Mouse (Mus musculus): ENCODE measurements around the gene Trim71. TPM values are rescaled to one million over a fixed set of nuclear protein-coding genes. Genes with fewer than 3 reads are reported as not detected.

The Trim71 gene
- polyA plus RNA-seq, 1 experiment from 2014 or later = 0.14 TPM

DNA sequence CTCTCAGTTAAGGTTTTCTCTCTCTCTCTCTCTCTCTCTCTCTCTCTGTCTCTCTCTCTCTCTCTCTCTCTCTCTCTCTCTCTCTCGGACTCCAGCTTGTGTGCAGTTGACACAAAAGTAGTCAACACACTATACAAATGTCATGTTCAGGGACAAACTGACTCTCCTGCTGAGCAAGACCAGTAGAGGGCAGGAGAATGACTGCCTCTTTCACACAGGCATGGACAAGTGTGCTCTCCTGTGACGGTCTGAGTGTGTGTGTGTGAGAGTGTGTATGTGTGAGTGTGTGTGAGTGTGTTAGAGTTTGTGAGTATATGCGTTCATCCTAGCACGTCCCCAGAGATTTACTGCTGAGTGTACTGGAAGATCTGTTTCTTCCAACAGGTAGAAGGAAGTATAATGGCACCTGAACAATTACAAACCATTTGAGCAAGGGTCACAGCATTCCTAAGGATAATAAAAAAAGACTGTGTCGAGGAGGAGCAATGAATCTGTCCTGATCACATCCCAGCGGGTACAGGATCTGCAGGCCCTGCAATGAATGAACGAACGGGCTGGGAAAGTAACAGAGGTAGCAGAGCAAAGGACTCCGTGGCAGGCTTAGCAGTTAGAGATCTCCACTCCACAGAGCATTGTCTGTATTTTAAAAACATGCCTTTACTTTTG, 45.2 kb downstream of the Trim71 start:
- H3K4me1 ChIP-seq = no peaks in the 10 kb centered on the region
- ATAC-seq (replicated peaks) = no peak
- no peak overlapping the region for H3K4me3 ChIP-seq
- WGBS = 71% methylated on average over 9 of the region's 9 CpGs
- H3K36me3 ChIP-seq = no peaks in the 10 kb centered on the region
- H3K27me3 ChIP-seq = no peaks in the 10 kb centered on the region
- H3K9me3 ChIP-seq = no peaks in the 10 kb centered on the region
- no peak overlapping the region for H3K9ac ChIP-seq (replicated peaks)
- no peak overlapping the region for H3K4me2 ChIP-seq (replicated peaks)
- H3K27ac ChIP-seq (replicated peaks) = no peak overlapping the region

DNA sequence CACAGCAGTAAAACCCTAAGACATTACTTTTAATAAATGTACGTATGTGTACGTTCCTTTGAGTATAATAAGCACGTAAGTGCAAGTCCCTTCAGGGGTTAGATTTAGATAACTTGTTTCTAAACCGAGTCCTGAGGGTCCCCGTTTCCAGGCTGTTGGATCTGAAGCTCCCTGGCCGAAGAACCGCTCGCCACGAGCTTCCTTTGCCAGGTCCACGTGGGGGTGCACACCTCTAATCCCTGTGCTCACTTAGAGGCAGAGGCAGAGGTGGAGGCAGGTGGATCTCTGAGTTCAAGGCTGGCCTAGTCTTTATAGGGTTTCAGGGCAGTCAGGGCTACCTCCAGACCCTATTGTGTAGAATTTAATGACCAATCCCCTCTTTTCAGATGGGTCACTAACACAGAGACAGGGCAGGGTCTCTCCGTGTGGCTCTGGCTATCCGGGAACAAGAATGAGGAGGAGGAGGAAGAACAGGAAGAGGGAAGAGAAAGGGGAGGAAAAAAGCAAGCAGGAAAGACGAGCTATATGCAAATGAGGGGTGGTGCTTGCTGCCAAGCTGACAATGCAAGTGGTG, 46.2 kb downstream of the Trim71 start:
- no peak overlapping the region for H3K9ac ChIP-seq (replicated peaks)
- peaks cover 4% of the 10 kb centered on the region; the same call in 1 of the 2 replicates for H3K9me3 ChIP-seq
- WGBS = 79% methylated on average over 13 of the region's 13 CpGs
- H3K4me3 ChIP-seq = no peak overlapping the region
- H3K27me3 ChIP-seq = no peaks in the 10 kb centered on the region
- no peaks in the 10 kb centered on the region for H3K36me3 ChIP-seq
- ATAC-seq (replicated peaks) = no peak
- no peak overlapping the region for H3K27ac ChIP-seq (replicated peaks)
- H3K4me1 ChIP-seq = no peaks in the 10 kb centered on the region
- no peak overlapping the region for H3K4me2 ChIP-seq (replicated peaks)

- no peaks in the 10 kb centered on the region for H3K36me3 ChIP-seq
- H3K4me2 ChIP-seq (replicated peaks) = no peak within 1 kb of the TSS
- H3K27ac ChIP-seq (replicated peaks) = no peak within 1 kb of the TSS
- WGBS = 63% methylated on average over 11 of the region's 11 CpGs
- ATAC-seq (replicated peaks) = no peak
- H3K9me3 ChIP-seq = peaks cover 10% of the 10 kb centered on the region; the same call in 1 of the 2 replicates
- H3K4me1 ChIP-seq = no peaks in the 10 kb centered on the region
- no peak within 1 kb of the TSS for H3K9ac ChIP-seq (replicated peaks)
- H3K27me3 ChIP-seq = no peaks in the 10 kb centered on the region
- no peak within 1 kb of the TSS for H3K4me3 ChIP-seq
These were observed 48.8 kb downstream of the Trim71 start, which contains the start of gene C130032M10Rik for GRCm38 (mm10) chr9:114515364-114515763. Gene C130032M10Rik, plus strand, starts transcription at chr9:114515697.

GRCm38 (mm10) chr9:114512831-114513230, 51.3 kb downstream of the Trim71 start:
- ATAC-seq (replicated peaks) = no peak
- Histone ChIP-seq H3K4me1 (no peaks in the 10 kb centered on the region), H3K4me2 (replicated peaks) (no peak overlapping the region), H3K27ac (replicated peaks) (no peak overlapping the region), H3K9ac (replicated peaks) (no peak overlapping the region), H3K9me3 (peaks cover 10% of the 10 kb centered on the region; the same call in 1 of the 2 replicates), H3K36me3 (no peaks in the 10 kb centered on the region), H3K27me3 (no peaks in the 10 kb centered on the region), H3K4me3 (no peak overlapping the region)
- 98% methylated on average over 21 of the region's 21 CpGs for WGBS

DNA sequence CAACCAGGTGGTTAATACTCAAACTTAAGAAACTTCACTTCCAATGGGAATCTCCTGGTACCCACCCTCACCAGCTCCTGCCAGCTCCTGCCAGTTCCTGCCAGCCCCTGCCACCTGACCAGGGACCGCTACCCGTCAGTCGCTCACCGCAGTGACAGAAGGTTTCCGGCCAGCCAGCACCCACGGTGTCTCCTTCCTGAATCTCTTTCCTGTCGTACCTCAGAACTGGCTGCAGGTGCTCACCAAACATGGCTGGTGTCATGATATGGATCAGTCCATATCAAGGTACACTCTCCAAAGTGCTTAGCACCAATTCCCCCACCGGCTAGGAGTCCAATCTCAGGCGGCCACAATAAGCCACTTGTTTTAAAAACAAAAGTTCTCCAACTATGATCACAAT, 54.4 kb downstream of the Trim71 start:
- Histone ChIP-seq H3K4me2 (replicated peaks) (no peak overlapping the region), H3K36me3 (no peaks in the 10 kb centered on the region), H3K4me3 (no peak overlapping the region), H3K4me1 (no peaks in the 10 kb centered on the region), H3K27ac (replicated peaks) (no peak overlapping the region), H3K9ac (replicated peaks) (no peak overlapping the region), H3K27me3 (no peaks in the 10 kb centered on the region), H3K9me3 (peaks cover 10% of the 10 kb centered on the region; the same call in 1 of the 2 replicates)
- WGBS = 92% methylated on average over 9 of the region's 9 CpGs
- no peak for ATAC-seq (replicated peaks)

DNA sequence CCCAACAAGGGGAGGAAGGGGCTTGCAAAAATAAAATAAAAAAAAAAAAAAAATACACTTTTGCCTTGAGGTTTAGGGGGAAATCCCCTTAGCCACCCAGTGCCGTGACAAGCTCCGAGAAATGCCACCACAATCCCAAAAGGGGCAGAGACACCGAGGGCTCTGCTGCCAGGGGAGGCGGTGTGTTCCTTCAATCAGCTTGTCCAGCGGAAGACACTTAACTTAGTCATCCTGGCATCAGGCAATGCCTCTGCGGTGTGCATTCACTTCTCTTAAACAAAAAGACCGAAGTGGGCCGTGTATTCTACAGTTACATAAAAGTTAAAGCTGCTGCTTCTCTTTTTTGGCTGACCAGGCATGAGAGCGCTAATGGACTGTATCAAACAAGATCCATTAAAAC, 56.7 kb downstream of the Trim71 start:
- Histone ChIP-seq H3K36me3 (no peaks in the 10 kb centered on the region), H3K27me3 (no peaks in the 10 kb centered on the region), H3K4me2 (replicated peaks) (no peak overlapping the region), H3K4me3 (no peak overlapping the region), H3K27ac (replicated peaks) (no peak overlapping the region), H3K9ac (replicated peaks) (no peak overlapping the region), H3K4me1 (no peaks in the 10 kb centered on the region), H3K9me3 (0 out of 2 replicates have a peak, but pooled peaks cover under 1% of the 10 kb centered on the region)
- no peak for ATAC-seq (replicated peaks)
- 87% methylated on average over 9 of the region's 9 CpGs for WGBS

- Histone ChIP-seq H3K4me1 (no peaks in the 10 kb centered on the region), H3K4me3 (no peak overlapping the region), H3K9me3 (no peaks in the 10 kb centered on the region), H3K36me3 (no peaks in the 10 kb centered on the region), H3K9ac (replicated peaks) (no peak overlapping the region), H3K27me3 (no peaks in the 10 kb centered on the region), H3K27ac (replicated peaks) (no peak overlapping the region), H3K4me2 (replicated peaks) (no peak overlapping the region)
- ATAC-seq (replicated peaks) = no peak
- 89% methylated on average over 4 of the region's 4 CpGs for WGBS
These were observed 57.6 kb downstream of the Trim71 start for GRCm38 (mm10) chr9:114506564-114506963.

- ATAC-seq (replicated peaks) = no peak
- no peak within 1 kb of the TSS for H3K9ac ChIP-seq (replicated peaks)
- H3K27me3 ChIP-seq = no peaks in the 10 kb centered on the region
- H3K4me1 ChIP-seq = no peaks in the 10 kb centered on the region
- WGBS = 88% methylated on average over 9 of the region's 9 CpGs
- no peaks in the 10 kb centered on the region for H3K9me3 ChIP-seq
- no peak within 1 kb of the TSS for H3K4me3 ChIP-seq
- H3K36me3 ChIP-seq = no peaks in the 10 kb centered on the region
- H3K4me2 ChIP-seq (replicated peaks) = no peak within 1 kb of the TSS
- H3K27ac ChIP-seq (replicated peaks) = no peak within 1 kb of the TSS
These were observed 59.4 kb downstream of the Trim71 start, which contains the start of gene Ccr4 for GRCm38 (mm10) chr9:114504816-114505215. Gene Ccr4, minus strand, starts transcription at chr9:114504916.

DNA sequence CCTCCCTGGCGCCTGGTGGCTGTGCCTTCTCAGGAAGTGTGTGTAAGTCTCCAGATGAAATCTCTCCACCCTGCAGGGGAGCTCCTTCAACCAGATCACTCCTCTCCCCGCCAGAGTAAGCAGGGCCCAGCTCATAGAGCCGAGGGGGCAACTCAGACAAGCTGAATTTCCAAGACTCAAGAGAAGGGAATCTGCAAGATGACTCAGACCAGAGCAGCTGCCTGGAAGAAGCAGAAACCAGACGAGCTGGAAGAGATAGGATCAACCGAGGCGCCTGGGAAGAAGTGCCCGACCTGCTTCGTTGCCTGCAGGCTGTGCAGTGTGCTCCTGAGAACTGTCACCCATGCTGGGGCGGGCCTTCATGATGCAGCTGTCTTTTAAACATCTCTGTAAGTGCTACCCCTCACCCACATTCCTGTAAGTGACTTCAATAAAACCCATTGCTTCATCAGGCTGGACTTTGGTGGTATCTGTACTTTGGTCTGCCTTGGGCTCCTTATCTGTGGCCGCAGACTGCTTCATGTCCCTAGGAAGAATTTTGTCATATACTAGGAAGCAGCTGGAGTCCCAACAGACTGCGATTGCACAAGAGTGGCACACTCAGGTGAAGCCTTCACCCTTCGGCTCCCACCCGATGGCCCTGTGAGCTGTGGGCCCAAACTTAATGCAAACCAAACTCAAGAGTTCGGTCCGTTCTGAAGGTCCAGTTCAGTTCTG, 61.3 kb downstream of the Trim71 start:
- H3K9me3 ChIP-seq = no peaks in the 10 kb centered on the region
- no peak overlapping the region for H3K4me2 ChIP-seq (replicated peaks)
- no peak for ATAC-seq (replicated peaks)
- no peaks in the 10 kb centered on the region for H3K36me3 ChIP-seq
- H3K27me3 ChIP-seq = no peaks in the 10 kb centered on the region
- no peak overlapping the region for H3K27ac ChIP-seq (replicated peaks)
- 79% methylated on average over 15 of the region's 15 CpGs for whole genome bisulfite sequencing
- H3K4me3 ChIP-seq = no peak overlapping the region
- H3K9ac ChIP-seq (replicated peaks) = no peak overlapping the region
- no peaks in the 10 kb centered on the region for H3K4me1 ChIP-seq

DNA sequence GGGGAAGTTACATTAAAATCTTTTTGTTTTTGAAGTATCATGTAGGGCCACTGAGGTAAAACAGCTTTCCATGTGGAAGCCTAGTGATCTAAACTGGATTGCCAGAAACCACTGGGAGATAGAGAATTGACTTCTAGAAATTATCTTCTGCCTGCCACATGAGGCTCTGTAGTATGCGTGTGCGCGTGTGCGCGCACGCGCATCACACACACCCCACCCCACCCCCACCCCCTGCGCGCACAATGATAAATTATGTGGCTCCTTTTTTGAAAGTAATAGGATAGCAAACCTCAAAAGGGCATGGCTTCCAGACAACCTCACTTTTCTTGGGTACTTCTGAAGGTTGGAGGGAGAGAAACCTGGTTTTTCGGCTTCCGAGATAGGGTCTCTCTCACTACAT, 62.3 kb downstream of the Trim71 start:
- H3K9me3 ChIP-seq = no peaks in the 10 kb centered on the region
- H3K4me3 ChIP-seq = no peak overlapping the region
- H3K36me3 ChIP-seq = no peaks in the 10 kb centered on the region
- no peak overlapping the region for H3K4me2 ChIP-seq (replicated peaks)
- H3K27ac ChIP-seq (replicated peaks) = no peak overlapping the region
- no peak for ATAC-seq (replicated peaks)
- H3K9ac ChIP-seq (replicated peaks) = no peak overlapping the region
- no peaks in the 10 kb centered on the region for H3K27me3 ChIP-seq
- no peaks in the 10 kb centered on the region for H3K4me1 ChIP-seq
- 97% methylated on average over 11 of the region's 11 CpGs for WGBS

- Histone ChIP-seq H3K4me1 (no peaks in the 10 kb centered on the region), H3K27ac (replicated peaks) (no peak overlapping the region), H3K4me2 (replicated peaks) (no peak overlapping the region), H3K9ac (replicated peaks) (no peak overlapping the region), H3K4me3 (no peak overlapping the region), H3K36me3 (no peaks in the 10 kb centered on the region), H3K27me3 (no peaks in the 10 kb centered on the region), H3K9me3 (no peaks in the 10 kb centered on the region)
- ATAC-seq (replicated peaks) = no peak
- WGBS = 97% methylated on average over 7 of the region's 7 CpGs
These were observed 63.1 kb downstream of the Trim71 start for GRCm38 (mm10) chr9:114501111-114501510.

DNA sequence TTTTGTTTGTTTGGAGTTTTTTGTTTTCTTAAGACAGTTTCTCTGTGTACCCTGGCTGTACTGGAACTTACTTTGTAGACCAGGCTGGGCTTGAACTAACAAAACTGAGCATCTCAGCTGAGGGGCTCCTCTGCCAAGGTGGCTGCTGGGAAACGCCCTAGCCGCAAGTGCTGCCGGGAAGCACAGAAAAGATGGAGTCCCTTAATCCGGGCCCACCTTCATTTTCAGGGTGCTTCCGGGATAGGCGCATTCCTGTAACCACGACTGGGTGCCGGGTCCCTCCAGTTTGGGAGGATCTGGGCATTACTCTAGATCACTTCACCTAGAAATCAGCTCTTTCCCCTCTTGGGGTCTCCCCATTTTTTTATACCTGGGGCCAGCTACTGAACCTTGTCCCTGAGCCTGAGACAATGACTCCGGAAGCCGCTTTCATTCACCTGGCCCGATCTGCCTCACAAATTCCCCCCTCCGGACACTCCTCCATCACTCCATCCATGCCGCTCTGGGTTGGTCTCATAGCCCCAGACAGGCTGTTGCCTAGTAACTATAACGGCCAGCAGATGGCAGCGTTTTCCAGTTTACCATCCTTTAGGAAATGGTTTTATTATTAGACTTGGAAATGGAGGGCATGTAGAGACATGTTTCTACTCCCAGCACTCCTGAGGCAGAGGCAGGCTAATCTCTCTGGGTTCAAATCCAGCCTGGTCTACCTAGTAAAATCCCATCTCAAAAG, 64.2 kb downstream of the Trim71 start:
- Histone ChIP-seq H3K9ac (replicated peaks) (no peak overlapping the region), H3K27me3 (no peaks in the 10 kb centered on the region), H3K9me3 (no peaks in the 10 kb centered on the region), H3K4me1 (no peaks in the 10 kb centered on the region), H3K4me3 (no peak overlapping the region), H3K36me3 (no peaks in the 10 kb centered on the region), H3K4me2 (replicated peaks) (no peak overlapping the region), H3K27ac (replicated peaks) (no peak overlapping the region)
- 26% methylated on average over 15 of the region's 15 CpGs for WGBS
- no peak for ATAC-seq (replicated peaks)
